Mouse (Mus musculus) lung, embryonic 16.5 days (tissue): Measurements from ENCODE around the gene Nek5. TPM values are rescaled to one million over a fixed set of nuclear protein-coding genes. Genes with fewer than 3 reads are reported as not detected.
A peak's percentile ranks its signal among the peaks of the same experiment; 100 is the strongest.

ENCODE experiments used
- ATAC-seq: fragments of 200-750 bp; cut with Nextera tagmentation; 2 replicates; pipeline ENCODE4 v1.8.0; 2017; ENCODE audit warnings: low read depth, mild to moderate bottlenecking, moderate library complexity
- H3K27ac ChIP-seq: fragments of 300-500 bp; sonication (generic); 2 replicates; pipeline ENCODE4 v1.5.1; 2014; ENCODE audit warnings: mild to moderate bottlenecking, control low read depth, low read length
- H3K27me3 ChIP-seq: fragments of 300-500 bp; sonication (generic); 2 replicates; pipeline ENCODE4 v1.6.1; 2014; ENCODE audit warnings: low read depth, low read length, mixed read lengths; ENCODE audit not compliant: control insufficient read depth, insufficient read depth
- H3K36me3 ChIP-seq: fragments of 300-500 bp; sonication (generic); 2 replicates; pipeline ENCODE4 v1.6.1; 2014; ENCODE audit warnings: low read length; ENCODE audit not compliant: control insufficient read depth, insufficient read depth
- H3K4me1 ChIP-seq: fragments of 300-500 bp; sonication (generic); replicated peaks from 2 replicates; pipeline ENCODE4 v1.6.1; 2014; ENCODE audit warnings: low read length, mixed read lengths; ENCODE audit not compliant: control insufficient read depth, insufficient read depth
- H3K4me2 ChIP-seq: fragments of 300-500 bp; sonication (generic); 2 replicates; pipeline ENCODE4 v1.6.1; 2014; ENCODE audit warnings: low read depth, low read length, control low read depth
- H3K4me3 ChIP-seq: fragments of 300-500 bp; sonication (generic); 2 replicates; pipeline ENCODE4 v1.5.1; 2014; ENCODE audit warnings: mild to moderate bottlenecking, low read length, control low read depth
- H3K9ac ChIP-seq: fragments of 300-500 bp; sonication (generic); 2 replicates; pipeline ENCODE4 v1.6.1; 2014; ENCODE audit warnings: low read length, control low read depth
- H3K9me3 ChIP-seq: fragments of 300-500 bp; sonication (generic); 2 replicates; pipeline ENCODE4 v1.6.1; 2016; ENCODE audit warnings: low read length; ENCODE audit not compliant: control insufficient read depth
- WGBS: fragments of 180-500 bp; shearing (Covaris S2); extraction: QIAGEN DNeasy Blood & Tissue Kit; methylation state at CpG from one replicate; pipeline ENCODE4 v1.1.7; 2014; 5-methylcytosine and 5-hydroxymethylcytosine counted together
- polyA plus RNA-seq: library from polyadenylated mRNA; unstranded; fragments of >200 nt; fragmentation: Nextera tagmentation; extraction: Ambion mirVana; gene quantifications from 2 replicates; pipeline ENCODE4 v1.2.1, GENCODE M21; 2015

Nek5 gene
- polyA plus RNA-seq, 1 experiment from 2014 or later = 2.0 TPM

DNA sequence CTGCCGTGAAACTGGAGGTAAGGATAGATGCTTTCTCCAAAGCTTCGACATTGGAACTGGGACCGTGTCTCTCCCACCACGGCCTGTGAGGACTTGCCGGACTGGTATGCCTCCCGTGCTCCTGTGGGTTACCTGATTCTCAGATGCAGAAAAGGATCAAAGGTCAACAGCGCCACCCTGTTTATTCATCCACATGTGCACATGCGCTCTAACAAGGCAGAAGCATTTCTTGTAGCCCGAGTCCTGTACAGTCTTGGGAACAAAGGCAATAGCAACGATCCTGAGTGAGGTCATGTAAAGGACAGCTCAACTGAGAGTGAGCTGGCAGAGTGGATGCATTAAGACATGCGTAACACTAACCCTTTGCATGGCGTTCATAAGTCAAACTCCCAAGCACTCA, 7.2 kb upstream of the Nek5 start:
- ATAC-seq = no peak
- 66% methylated on average over 12 of the region's 12 CpGs for WGBS

DNA sequence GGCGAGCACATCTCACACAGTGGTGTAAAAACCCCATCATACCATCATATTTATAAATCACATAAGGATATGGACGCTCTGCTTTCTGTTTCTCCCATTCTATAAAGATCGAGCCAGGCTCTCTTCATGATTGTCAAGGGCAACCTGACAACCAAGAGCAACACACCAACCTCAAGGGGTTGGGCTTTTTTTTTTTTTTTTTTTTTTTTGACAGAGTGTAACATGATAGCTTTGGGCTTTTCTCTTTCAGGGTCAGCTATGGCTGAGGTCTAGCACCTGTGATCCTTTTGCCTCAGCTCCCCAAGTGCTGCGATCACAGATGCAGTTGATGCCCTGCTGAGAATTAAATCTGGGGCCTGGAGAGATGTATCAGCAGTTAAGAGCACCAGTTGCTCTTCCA, 17.8 kb downstream of the Nek5 start:
- no peak overlapping the region for H3K9ac ChIP-seq
- WGBS = 57% methylated on average over 4 of the region's 4 CpGs
- H3K4me3 ChIP-seq = no peak overlapping the region
- H3K27me3 ChIP-seq = no peaks in the 10 kb centered on the region
- H3K27ac ChIP-seq = no peak overlapping the region
- ATAC-seq = no peak
- H3K4me1 ChIP-seq = no peaks in the 10 kb centered on the region
- no peaks in the 10 kb centered on the region for H3K9me3 ChIP-seq
- H3K4me2 ChIP-seq = no peak overlapping the region
- no peaks in the 10 kb centered on the region for H3K36me3 ChIP-seq

More for the DNA sequence above, 7.2 kb upstream of the Nek5 start:
- H3K27ac ChIP-seq = no peak overlapping the region
- H3K4me3 ChIP-seq = no peak overlapping the region
- no peaks in the 10 kb centered on the region for H3K4me1 ChIP-seq
- peaks cover 14% of the 10 kb centered on the region for H3K36me3 ChIP-seq
- H3K4me2 ChIP-seq = no peak overlapping the region
- H3K9ac ChIP-seq = no peak overlapping the region
- H3K9me3 ChIP-seq = no peaks in the 10 kb centered on the region
- H3K27me3 ChIP-seq = no peaks in the 10 kb centered on the region

DNA sequence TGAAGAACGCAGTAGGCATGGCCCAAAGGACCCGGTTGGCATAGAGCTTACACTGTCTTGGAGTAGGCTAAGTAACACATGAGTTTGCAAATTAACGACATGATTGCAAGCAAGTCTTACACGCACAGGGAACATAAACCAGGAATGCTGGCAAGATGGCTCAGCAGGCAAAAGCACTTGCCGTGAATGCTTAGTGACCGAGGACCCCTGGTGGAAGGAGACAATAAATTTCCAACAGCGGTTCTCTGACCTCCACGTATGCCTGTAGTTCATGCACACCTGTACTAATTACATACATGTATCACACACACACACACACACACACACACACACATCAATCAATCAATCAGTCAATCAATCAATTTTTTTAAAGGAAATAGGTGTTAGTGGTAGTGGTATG, 33.3 kb downstream of the Nek5 start:
- H3K27me3 ChIP-seq = no peaks in the 10 kb centered on the region
- H3K4me2 ChIP-seq = no peak overlapping the region
- no peaks in the 10 kb centered on the region for H3K36me3 ChIP-seq
- 48% methylated on average over 8 of the region's 8 CpGs for WGBS
- ATAC-seq = no peak
- H3K27ac ChIP-seq = no peak overlapping the region
- no peaks in the 10 kb centered on the region for H3K4me1 ChIP-seq
- no peaks in the 10 kb centered on the region for H3K9me3 ChIP-seq
- H3K4me3 ChIP-seq = no peak overlapping the region
- H3K9ac ChIP-seq = no peak overlapping the region

DNA sequence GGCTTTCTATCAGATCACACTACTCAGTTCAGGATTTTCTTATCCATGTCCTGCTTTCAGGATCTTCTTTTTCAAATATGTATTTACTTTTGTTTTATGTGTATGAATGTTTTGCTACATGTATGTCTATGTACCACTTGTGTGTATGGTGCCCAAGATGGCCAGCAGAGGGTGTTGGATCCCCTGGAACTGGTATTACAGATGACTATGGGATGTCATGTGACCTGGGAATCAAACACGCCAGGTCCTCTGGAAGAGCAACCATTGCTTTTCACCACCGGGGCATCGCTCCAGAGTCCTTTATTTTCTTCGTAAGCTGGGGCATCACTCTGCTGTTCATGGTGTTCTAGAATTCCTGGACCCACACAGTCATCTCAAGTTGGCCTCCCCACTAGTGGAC, 35.6 kb downstream of the Nek5 start:
- Histone ChIP-seq H3K4me3 (no peak overlapping the region), H3K27me3 (no peaks in the 10 kb centered on the region), H3K4me2 (no peak overlapping the region), H3K4me1 (no peaks in the 10 kb centered on the region), H3K9ac (no peak overlapping the region), H3K27ac (no peak overlapping the region), H3K9me3 (no peaks in the 10 kb centered on the region), H3K36me3 (no peaks in the 10 kb centered on the region)
- 89% methylated on average over 4 of the region's 4 CpGs for WGBS
- no peak for ATAC-seq

DNA sequence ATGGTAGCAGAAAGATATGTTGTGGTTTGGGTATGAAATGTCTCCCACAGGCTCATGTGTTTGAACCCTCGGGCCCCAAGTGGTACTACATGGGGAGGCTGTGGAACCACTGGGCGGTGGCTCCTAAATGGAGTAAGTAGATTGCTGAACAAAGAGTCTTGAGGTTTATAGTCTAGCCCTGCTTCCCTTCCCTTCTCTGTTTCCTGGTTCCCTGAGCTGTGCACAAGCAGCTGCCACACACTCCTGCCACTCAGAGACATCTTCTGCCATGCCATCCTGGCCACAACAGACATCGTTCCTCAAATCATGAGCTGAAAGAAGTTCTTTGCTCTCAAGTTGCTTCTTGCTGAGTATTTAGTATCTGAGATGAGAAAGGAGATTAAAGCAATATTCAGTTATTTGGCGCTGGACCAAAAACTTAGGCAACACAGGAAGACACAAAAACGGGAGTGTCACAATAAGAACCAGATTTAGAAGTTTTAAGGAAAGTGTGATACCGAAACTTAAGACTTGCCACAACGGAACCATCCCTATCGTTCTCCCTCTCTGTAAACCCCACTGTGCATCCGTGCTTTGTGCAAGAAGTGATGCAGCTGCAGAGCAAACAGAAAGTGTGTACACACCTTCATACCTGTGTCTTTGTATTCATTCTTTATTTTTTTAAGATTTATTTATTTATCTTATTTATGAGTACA, 45.4 kb downstream of the Nek5 start:
- no peaks in the 10 kb centered on the region for H3K36me3 ChIP-seq

DNA sequence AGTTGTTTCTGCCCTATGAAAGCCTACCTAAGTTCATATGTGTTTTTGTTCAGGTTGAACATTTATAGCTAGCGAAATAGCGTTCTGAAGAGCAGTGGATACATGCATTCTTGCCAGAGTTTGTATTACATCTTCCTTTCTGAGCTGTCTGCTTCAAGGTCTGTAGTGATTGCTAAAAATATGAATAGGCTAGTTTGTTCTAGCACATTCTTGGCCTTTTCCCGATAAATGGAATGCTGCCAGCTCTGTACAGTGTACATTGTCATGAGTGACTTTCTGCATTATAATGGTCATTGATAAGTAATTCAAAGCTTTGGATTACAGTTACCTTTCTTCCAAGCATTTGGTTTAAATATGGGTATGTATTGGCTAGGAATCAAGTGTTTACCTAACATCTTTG, 63.7 kb downstream of the Nek5 start:
- Histone ChIP-seq H3K36me3 (peaks cover 18% of the 10 kb centered on the region), H3K27ac (no peak overlapping the region), H3K9me3 (no peaks in the 10 kb centered on the region), H3K9ac (peak overlapping the region; percentile 69), H3K27me3 (peaks cover 18% of the 10 kb centered on the region), H3K4me1 (0 out of 2 replicates have a peak, but pooled peaks cover 5% of the 10 kb centered on the region), H3K4me3 (peak overlapping the region; percentile 81), H3K4me2 (peak overlapping the region; percentile 98)
- WGBS = 2% methylated on average over 3 of the region's 3 CpGs
- ATAC-seq = no peak

More for the DNA sequence above, 45.4 kb downstream of the Nek5 start:
- H3K27ac ChIP-seq = no peak overlapping the region
- H3K9me3 ChIP-seq = no peaks in the 10 kb centered on the region
- no peaks in the 10 kb centered on the region for H3K4me1 ChIP-seq
- H3K4me3 ChIP-seq = no peak overlapping the region
- H3K9ac ChIP-seq = no peak overlapping the region
- ATAC-seq = no peak
- 66% methylated on average over 9 of the region's 9 CpGs for WGBS
- H3K4me2 ChIP-seq = no peak overlapping the region
- H3K27me3 ChIP-seq = no peaks in the 10 kb centered on the region

DNA sequence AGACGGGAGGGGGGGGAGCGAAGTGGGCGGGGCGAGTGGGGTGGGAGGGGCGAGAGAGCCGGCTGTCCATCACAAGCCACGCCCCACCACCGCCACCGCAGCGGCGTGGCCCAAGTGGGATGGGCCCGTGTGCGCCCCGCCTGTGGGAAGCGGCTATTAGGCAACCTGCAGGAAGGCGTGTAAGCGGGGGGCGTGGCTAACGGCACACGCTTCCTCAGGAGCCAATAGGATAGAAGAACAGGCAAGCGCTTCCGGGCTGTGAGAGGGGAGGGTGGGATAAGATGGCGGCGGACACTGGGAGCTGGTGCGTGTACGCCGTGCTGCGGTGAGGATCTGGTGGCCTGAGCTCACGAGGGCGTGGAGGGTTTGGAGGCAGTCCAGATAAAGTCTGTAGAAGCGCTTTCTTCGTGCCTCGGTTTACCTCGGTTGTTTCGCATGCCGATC, 64.4 kb downstream of the Nek5 start, which contains the start of gene Alg11:
Alg11 (plus strand) TSS at position 276 of the 444 bp plus-strand sequence.
- ATAC-seq = peak; percentile 100
- Histone ChIP-seq H3K4me1 (0 out of 2 replicates have a peak, but pooled peaks cover 5% of the 10 kb centered on the region), H3K4me3 (peak within 1 kb of the TSS; percentile 81), H3K27me3 (peaks cover 18% of the 10 kb centered on the region), H3K4me2 (peak within 1 kb of the TSS; percentile 98), H3K36me3 (peaks cover 12% of the 10 kb centered on the region), H3K27ac (peak within 1 kb of the TSS; percentile 72; the same call in 1 of the 2 replicates), H3K9me3 (no peaks in the 10 kb centered on the region), H3K9ac (peak within 1 kb of the TSS; percentile 73)
- WGBS = under 1% methylated on average over 32 of the region's 36 CpGs

DNA sequence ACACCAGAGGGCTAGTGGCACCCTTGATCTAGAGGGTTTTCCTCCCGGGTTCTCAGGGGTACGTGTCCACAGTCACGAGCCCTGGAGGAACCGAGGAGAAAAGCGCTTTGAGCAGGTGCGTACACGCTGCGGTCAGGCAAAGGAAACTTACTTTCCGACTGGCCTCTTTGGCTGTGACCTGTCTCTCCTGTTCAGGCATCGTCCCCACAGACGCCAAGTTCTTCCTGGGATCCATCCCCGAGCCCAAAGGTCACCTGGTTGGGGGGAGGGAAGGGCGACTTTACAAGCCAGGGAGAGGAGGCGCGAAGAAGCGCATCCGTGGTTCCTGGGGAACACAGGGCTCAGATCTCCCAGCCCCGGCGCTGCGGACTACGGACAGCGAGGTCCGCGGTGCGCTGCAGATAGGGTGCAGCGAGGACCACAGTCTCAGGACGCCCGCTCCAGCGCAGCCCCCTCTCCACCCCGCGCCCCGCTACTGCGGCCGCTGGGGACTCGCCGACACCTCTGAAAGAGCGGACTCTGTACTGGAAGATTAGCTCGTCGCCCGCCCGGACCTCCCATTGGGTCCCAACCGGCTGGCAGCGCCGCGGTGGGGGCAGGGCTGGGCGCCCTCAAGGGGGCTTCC, 64.9 kb downstream of the Nek5 start, which contains the start of gene Atp7b:
Atp7b (minus strand) TSS at position 485 of the 625 bp plus-strand sequence.
- ATAC-seq = peak; percentile 82
- Histone ChIP-seq H3K4me2 (peak within 1 kb of the TSS; percentile 98), H3K27me3 (peaks cover 18% of the 10 kb centered on the region), H3K27ac (peak within 1 kb of the TSS; percentile 72; the same call in 1 of the 2 replicates), H3K9me3 (no peaks in the 10 kb centered on the region), H3K4me1 (0 out of 2 replicates have a peak, but pooled peaks cover 5% of the 10 kb centered on the region), H3K9ac (peak within 1 kb of the TSS; percentile 73), H3K4me3 (peak within 1 kb of the TSS; percentile 81), H3K36me3 (peaks cover 6% of the 10 kb centered on the region)
- under 1% methylated on average over 42 of the region's 46 CpGs for WGBS

DNA sequence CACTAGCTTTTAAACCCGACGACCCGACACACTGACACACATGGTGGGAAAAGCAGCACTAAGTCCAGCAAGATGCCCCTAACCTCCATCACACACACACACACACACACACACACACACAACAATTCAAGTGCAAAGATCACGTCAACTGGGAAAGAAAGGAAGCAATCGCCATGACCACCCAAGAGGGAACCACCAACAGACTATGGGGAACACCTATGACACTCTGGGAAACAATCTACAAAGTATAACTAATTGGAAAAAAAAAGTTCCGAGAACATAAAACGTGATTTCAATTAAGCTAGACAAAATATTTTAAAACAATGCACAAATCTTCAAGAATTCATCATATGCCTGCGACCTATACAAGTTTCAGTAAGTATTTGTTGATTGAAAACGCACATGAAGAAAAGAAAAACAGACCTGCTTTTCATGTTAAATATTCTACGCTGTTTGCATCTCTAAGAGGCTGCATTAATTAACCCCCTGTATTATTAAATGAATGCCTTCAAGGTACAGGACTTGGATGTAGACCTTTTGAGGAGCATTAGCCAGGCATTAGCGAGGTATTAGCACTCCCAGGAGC, 65.6 kb downstream of the Nek5 start:
- H3K27me3 ChIP-seq = peaks cover 18% of the 10 kb centered on the region
- H3K4me1 ChIP-seq = 0 out of 2 replicates have a peak, but pooled peaks cover 5% of the 10 kb centered on the region
- no peak overlapping the region for H3K27ac ChIP-seq
- H3K9me3 ChIP-seq = no peaks in the 10 kb centered on the region
- ATAC-seq = no peak
- peaks cover 5% of the 10 kb centered on the region; the same call in 1 of the 2 replicates for H3K36me3 ChIP-seq
- peak overlapping the region; percentile 98 for H3K4me2 ChIP-seq
- peak overlapping the region; percentile 81 for H3K4me3 ChIP-seq
- 45% methylated on average over 11 of the region's 11 CpGs for WGBS
- peak overlapping the region; percentile 73 for H3K9ac ChIP-seq
